Mouse (Mus musculus) heart, embryonic 15.5 days (tissue): ENCODE measurements around the gene Olfr876. TPM values are rescaled to one million over a fixed set of nuclear protein-coding genes. Genes with fewer than 3 reads are reported as not detected.

ENCODE experiments used
- ATAC-seq: fragments of 200-750 bp; cut with Nextera tagmentation; replicated peaks from 2 replicates; pipeline ENCODE4 v1.8.0; 2017; ENCODE audit warnings: low read depth, moderate TSS enrichment; ENCODE audit not compliant: insufficient number of reproducible peaks, insufficient read depth, low FRiP score
- H3K27ac ChIP-seq: fragments of 300-500 bp; sonication (generic); 2 replicates; pipeline ENCODE4 v1.5.1; 2015; ENCODE audit warnings: mild to moderate bottlenecking, inconsistent platforms
- H3K27me3 ChIP-seq: fragments of 300-500 bp; sonication (generic); 2 replicates; pipeline ENCODE4 v1.6.1; 2015; ENCODE audit warnings: inconsistent platforms
- H3K36me3 ChIP-seq: fragments of 300-500 bp; sonication (generic); 2 replicates; pipeline ENCODE4 v1.6.1; 2015; ENCODE audit warnings: mild to moderate bottlenecking, inconsistent platforms
- H3K4me1 ChIP-seq: fragments of 300-500 bp; sonication (generic); replicated peaks from 2 replicates; pipeline ENCODE4 v1.6.1; 2015; ENCODE audit warnings: inconsistent platforms
- H3K4me2 ChIP-seq: fragments of 300-500 bp; sonication (generic); 2 replicates; pipeline ENCODE4 v1.6.1; 2015; ENCODE audit warnings: inconsistent platforms, mild to moderate bottlenecking, moderate library complexity
- H3K4me3 ChIP-seq: fragments of 300-500 bp; sonication (generic); 2 replicates; pipeline ENCODE4 v1.5.1; 2015; ENCODE audit warnings: mild to moderate bottlenecking, inconsistent platforms
- H3K9ac ChIP-seq: fragments of 300-500 bp; sonication (generic); 2 replicates; pipeline ENCODE4 v1.6.1; 2015; ENCODE audit warnings: mild to moderate bottlenecking, inconsistent platforms
- H3K9me3 ChIP-seq: fragments of 300-500 bp; sonication (generic); replicated peaks from 2 replicates; pipeline ENCODE4 v1.6.1; 2016; ENCODE audit warnings: inconsistent platforms
- WGBS: fragments of 180-500 bp; shearing (Covaris S2); methylation state at CpG from one replicate; pipeline ENCODE4 v1.1.7; 2015; ENCODE audit warnings: mixed read lengths; 5-methylcytosine and 5-hydroxymethylcytosine counted together
- polyA plus RNA-seq: library from polyadenylated mRNA; unstranded; fragments of >200 nt; fragmentation: Nextera tagmentation; extraction: Ambion mirVana; gene quantifications from 2 replicates; pipeline ENCODE4 v1.2.1, GENCODE M21; 2015

Gene Olfr876
- polyA plus RNA-seq, 1 experiment from 2014 or later = not detected

DNA sequence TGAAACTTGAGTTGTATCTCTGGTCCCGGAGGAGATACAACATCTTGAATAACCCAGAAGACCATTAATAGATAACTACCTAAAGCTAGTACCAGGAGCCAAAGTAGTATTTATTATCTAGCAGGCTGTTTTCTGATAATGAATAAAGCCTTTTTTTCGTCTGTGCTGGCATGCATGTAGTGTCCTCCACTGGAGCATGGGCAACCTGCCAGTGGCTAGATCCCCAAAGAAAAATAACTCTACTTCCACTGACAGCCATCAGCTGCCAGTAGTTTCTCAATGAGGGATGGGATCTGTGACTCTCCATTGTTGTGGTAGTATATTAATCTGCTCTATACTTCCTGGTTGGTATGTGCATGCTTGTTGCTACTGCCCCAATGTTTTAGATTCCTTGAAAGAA, 6.1 kb downstream of the Olfr876 start:
- no peak overlapping the region for H3K27ac ChIP-seq
- 30% methylated on average over 2 of the region's 2 CpGs for WGBS
- H3K9ac ChIP-seq = no peak overlapping the region
- no peaks in the 10 kb centered on the region for H3K27me3 ChIP-seq
- no peaks in the 10 kb centered on the region for H3K36me3 ChIP-seq
- no peaks in the 10 kb centered on the region for H3K9me3 ChIP-seq
- H3K4me1 ChIP-seq = peaks cover 3% of the 10 kb centered on the region; the same call in 1 of the 2 replicates
- H3K4me3 ChIP-seq = no peak overlapping the region
- no peak overlapping the region for H3K4me2 ChIP-seq
- ATAC-seq = no peak

DNA sequence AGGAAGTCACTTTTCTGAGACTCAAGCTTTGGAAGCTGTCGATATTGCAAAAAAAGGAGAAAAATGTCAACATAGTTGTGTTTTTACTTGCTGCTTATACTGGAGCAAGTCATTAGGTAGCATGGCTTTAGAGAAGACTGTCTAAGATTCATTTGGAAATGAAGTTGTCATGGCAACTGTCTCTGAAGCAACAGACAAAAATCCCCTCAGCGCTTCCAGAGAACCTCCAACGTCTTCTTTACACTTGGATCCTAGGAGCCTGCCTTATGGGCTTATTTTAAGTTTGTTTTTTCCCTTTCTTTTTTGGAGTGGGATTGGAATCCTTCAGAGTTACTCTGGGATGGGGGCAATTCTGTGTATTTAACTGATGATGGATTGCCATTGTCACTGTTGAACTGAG, 11.9 kb downstream of the Olfr876 start:
- no peak overlapping the region for H3K4me3 ChIP-seq
- H3K27me3 ChIP-seq = no peaks in the 10 kb centered on the region
- H3K36me3 ChIP-seq = no peaks in the 10 kb centered on the region
- ATAC-seq = no peak
- no peak overlapping the region for H3K27ac ChIP-seq
- H3K9ac ChIP-seq = no peak overlapping the region
- no peaks in the 10 kb centered on the region for H3K4me1 ChIP-seq
- no peak overlapping the region for H3K4me2 ChIP-seq
- WGBS = 80% methylated on average over 3 of the region's 3 CpGs
- no peaks in the 10 kb centered on the region for H3K9me3 ChIP-seq

DNA sequence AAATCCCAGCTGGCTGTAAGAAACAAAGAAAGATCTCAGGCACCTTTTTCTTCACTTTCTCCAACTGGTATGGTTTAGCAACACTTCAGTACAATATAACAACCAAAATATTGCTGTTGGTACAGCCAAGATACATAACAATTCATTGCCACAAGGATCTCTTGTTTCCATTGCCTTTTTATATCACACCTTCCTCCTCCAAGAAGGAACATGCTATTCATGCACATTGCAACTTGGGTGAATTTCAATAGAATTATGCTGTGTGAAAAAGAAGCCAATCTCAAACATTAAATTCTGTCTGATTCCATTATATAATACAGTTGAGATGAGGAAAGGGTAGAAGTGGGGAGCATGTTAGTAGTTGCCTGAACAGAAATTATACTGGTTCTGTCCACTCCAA, 27.1 kb downstream of the Olfr876 start:
- Histone ChIP-seq H3K9ac (no peak overlapping the region), H3K4me3 (no peak overlapping the region), H3K36me3 (no peaks in the 10 kb centered on the region), H3K4me2 (no peak overlapping the region), H3K27me3 (no peaks in the 10 kb centered on the region), H3K9me3 (no peaks in the 10 kb centered on the region), H3K4me1 (no peaks in the 10 kb centered on the region), H3K27ac (no peak overlapping the region)
- no peak for ATAC-seq

DNA sequence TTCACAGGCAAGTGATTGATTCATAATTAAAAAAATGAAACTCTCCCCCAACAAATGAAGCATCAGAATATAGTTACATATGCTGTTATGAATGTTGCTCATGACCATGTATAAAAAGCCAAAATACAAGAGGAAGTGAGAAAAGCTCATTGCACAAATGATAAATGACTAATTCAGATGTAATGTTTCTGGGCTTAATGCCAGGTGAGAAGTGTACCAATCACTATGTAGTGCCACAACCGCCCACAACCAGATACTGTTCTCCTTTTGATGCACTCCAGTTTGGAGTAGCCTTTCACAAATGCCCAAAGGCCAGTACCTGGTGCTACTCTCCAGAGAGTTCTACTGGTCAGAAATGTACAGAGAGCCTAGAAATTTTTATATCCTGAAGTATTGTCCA, 30.5 kb downstream of the Olfr876 start:
- no peaks in the 10 kb centered on the region for H3K27me3 ChIP-seq
- ATAC-seq = no peak
- no peak overlapping the region for H3K27ac ChIP-seq
- H3K9ac ChIP-seq = no peak overlapping the region
- no peak overlapping the region for H3K4me3 ChIP-seq
- H3K36me3 ChIP-seq = no peaks in the 10 kb centered on the region
- WGBS = 32% methylated on average over 1 of the region's 1 CpGs
- no peak overlapping the region for H3K4me2 ChIP-seq
- H3K4me1 ChIP-seq = no peaks in the 10 kb centered on the region
- no peaks in the 10 kb centered on the region for H3K9me3 ChIP-seq

DNA sequence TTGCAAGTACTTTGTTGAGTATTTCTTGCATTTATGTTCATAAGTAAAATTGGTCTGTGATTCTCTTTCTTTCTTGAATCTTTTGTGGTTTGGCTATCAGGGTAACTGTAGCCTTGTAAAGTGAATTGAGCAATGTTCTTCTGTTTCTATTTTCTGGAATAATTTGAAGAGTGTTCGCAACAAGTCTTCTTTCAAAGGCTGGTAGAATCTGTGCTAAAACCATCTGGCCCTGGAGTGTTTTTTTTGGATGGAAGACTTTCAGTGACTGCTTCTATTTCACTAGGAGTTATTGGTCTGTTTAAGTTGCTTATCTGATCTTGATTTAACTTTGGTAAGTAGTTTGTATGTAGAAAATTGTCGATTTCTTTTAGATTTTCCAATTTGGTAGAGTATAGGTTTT, 46.4 kb downstream of the Olfr876 start:
- WGBS = 79% methylated on average over 2 of the region's 2 CpGs
- no peak overlapping the region for H3K27ac ChIP-seq
- H3K9ac ChIP-seq = no peak overlapping the region
- ATAC-seq = no peak
- no peaks in the 10 kb centered on the region for H3K9me3 ChIP-seq
- H3K36me3 ChIP-seq = no peaks in the 10 kb centered on the region
- H3K4me2 ChIP-seq = no peak overlapping the region
- H3K4me3 ChIP-seq = no peak overlapping the region
- H3K27me3 ChIP-seq = no peaks in the 10 kb centered on the region
- no peaks in the 10 kb centered on the region for H3K4me1 ChIP-seq

DNA sequence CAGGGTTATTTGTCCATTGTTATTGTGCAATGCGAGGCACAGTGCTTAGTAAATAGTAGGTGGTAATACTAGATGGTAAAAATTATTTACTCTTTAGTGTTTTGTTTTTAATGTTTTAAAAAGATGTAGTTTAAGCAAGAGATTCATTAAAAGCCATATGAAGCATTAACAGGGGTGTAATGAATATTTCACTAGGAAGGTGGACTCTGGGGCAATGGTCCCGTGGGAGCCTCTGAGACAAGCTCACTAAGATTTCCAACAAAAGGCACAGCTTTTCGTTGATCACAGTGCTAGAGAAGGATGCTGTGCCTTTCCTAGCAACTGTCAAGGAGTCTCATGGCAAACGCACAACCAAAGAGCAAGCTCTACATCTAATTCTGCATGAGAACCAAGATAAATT, 51.1 kb downstream of the Olfr876 start, which contains the start of gene Olfr877:
Gene Olfr877, plus strand, starts transcription at position 301 of the 400 bp plus-strand sequence.
- H3K4me3 ChIP-seq = no peak within 1 kb of the TSS
- WGBS = 72% methylated on average over 4 of the region's 4 CpGs
- H3K36me3 ChIP-seq = no peaks in the 10 kb centered on the region
- H3K4me1 ChIP-seq = no peaks in the 10 kb centered on the region
- no peaks in the 10 kb centered on the region for H3K9me3 ChIP-seq
- no peak within 1 kb of the TSS for H3K27ac ChIP-seq
- no peak within 1 kb of the TSS for H3K9ac ChIP-seq
- H3K27me3 ChIP-seq = no peaks in the 10 kb centered on the region
- H3K4me2 ChIP-seq = no peak within 1 kb of the TSS
- no peak for ATAC-seq

Other genes starting within 250 kb of the Olfr876 start
- 9.0 and 10.2 TPM in 2 replicates for gene Siae, start 247.3 kb upstream of the Olfr876 start, polyA plus RNA-seq
- gene Spa17, start 189.3 kb upstream of the Olfr876 start, polyA plus RNA-seq = 5.7 and 9.3 TPM in 2 replicates
- 94.8 and 102 TPM in 2 replicates for gene Tbrg1, start 145.7 kb upstream of the Olfr876 start, polyA plus RNA-seq
- gene Panx3, start 133.8 kb upstream of the Olfr876 start, polyA plus RNA-seq = 0.05 and 0.08 TPM in 2 replicates
- not detected in 2 replicates for gene Olfr160, start 86.8 kb upstream of the Olfr876 start, polyA plus RNA-seq
- not detected in 2 replicates for gene Olfr874, start 57.9 kb upstream of the Olfr876 start, polyA plus RNA-seq
- not detected in 2 replicates for gene Olfr875, start 31.2 kb upstream of the Olfr876 start, polyA plus RNA-seq
- gene Olfr877, start 51.2 kb downstream of the Olfr876 start, polyA plus RNA-seq = not detected in 2 replicates
- not detected in 2 replicates for gene Olfr145, start 93.7 kb downstream of the Olfr876 start, polyA plus RNA-seq
- gene Olfr878, start 114.8 kb downstream of the Olfr876 start, polyA plus RNA-seq = not detected in 2 replicates
- gene Olfr881, start 188.8 kb downstream of the Olfr876 start, polyA plus RNA-seq = not detected in 2 replicates
- not detected in 2 replicates for gene Olfr883, start 222.8 kb downstream of the Olfr876 start, polyA plus RNA-seq
- gene Olfr884, start 243.5 kb downstream of the Olfr876 start, polyA plus RNA-seq = not detected in 2 replicates